Mouse (Mus musculus) retina, embryonic 14.5 days (tissue): ENCODE measurements around the gene Dhh.

Source experiments
- DNase-seq: peaks from one replicate; pipeline ENCODE4 v3.0.0-alpha.2; 2015; ENCODE audit warnings: low spot score

Dhh gene

GRCm38 (mm10) chr15:98850668-98851067, 47.7 kb downstream of the Dhh start:
- no peak for DNase-seq

- no peak for DNase-seq
Measured at GRCm38 (mm10) chr15:98849956-98850600, 48.3 kb downstream of the Dhh start.

DNA sequence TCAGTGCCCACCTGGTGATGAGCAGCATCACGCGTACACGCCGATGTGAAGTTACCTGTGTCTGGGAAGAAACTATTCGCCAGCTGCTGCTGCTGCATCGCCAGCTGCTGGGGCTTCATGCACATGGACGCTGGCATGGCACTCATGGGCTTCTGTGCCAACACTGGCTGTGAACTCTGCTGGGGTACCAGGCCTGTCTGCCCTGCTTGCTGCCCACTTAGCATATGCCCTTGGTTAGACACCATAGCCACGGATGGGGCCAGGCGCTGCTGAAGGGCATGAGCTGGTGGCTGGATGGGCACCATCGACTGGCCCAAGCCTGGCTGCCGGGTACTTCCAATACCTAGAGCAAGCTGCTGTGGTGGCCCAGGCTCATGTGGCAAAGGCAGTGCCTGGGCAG, 49.2 kb downstream of the Dhh start:
- DNase-seq, result no peak

- no peak for DNase-seq
Measured at GRCm38 (mm10) chr15:98846140-98846539, 52.2 kb downstream of the Dhh start.

- no peak for DNase-seq
Measured at GRCm38 (mm10) chr15:98845149-98845548, 53.2 kb downstream of the Dhh start.

GRCm38 (mm10) chr15:98843595-98844223, 54.6 kb downstream of the Dhh start:
- no peak for DNase-seq
